Mouse (Mus musculus) liver, embryonic 14.5 days (tissue): ENCODE data around the gene Gipc1.

Source experiments
- CTCF ChIP-seq: IDR thresholded peaks from 2 replicates; pipeline ENCODE4 v1.5.1; 2016; ENCODE audit warnings: antibody characterized with exemption, low read depth, control low read depth
- EP300 ChIP-seq: IDR thresholded peaks from 2 replicates; pipeline ENCODE4 v1.6.1; 2016; ENCODE audit warnings: antibody characterized with exemption, low read depth

DNA sequence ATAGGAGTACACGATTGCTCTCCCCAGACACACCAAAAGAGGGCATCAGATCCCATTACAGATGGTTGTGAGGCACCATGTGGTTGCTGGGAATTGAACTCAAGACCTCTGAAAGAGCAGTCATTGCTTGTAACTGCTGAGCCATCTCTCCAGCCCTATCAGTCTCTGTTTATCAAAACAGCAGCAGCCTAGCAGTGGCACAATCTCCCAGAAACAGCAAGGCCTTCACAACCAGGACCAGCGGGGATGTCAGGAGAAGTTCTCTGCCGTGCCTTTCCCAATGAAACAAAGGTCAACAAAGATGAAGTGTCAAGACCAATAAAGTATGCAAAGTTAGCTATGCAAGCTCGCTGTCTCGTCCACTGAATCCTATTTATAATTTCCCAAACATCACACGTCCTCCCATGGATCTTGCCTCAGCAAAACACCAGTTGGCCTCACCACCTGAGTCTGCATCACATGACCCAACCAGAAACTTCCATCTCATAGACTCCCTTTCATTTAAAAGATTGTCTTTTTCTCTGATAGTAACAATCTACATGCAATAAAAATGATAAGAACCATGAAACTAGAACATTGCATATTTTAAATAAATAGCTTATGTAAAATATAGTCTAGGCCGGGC, 20.3 kb upstream of the Gipc1 start:
- TF ChIP-seq CTCF (0 out of 2 replicates have a peak, but pooled peaks have one; percentile 3), EP300 (peak; percentile 83)
